Mouse (Mus musculus): ENCODE data around the gene Igf2bp2.

Gene Igf2bp2

DNA sequence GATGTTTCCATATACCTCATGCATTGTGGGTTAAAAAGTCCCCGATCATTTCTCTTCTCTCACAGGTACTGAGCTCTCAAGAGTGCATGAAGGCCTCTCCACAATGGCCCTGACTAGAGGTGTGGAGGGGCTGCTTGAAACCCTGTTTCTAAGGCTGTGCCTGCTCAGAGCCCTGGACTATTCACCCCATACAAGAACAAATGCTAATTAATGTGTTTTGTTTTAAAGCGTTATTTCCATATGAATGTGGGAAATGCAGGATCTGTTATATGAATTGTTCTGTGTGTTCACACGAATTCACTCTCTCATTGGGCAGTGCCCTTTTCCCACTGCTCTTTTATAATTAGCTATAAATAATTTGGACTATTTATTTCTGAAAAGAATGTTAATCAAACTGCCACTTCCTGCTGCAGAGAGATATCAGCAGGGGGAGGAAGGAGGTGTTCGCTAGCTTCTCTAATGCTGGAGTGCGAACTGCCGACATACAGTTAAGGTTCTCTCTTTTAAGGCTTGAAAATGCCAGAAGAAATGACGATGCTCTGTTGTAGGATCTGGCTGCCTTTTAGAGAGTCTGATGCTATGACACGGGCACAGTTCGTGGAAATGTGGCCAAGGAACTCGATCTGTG, 116.2 kb downstream of the Igf2bp2 start:
- DNase-seq (ENCODE audit: low read depth in 2 of 2, low spot score in 2 of 2) = no peak

- no peak for DNase-seq (ENCODE audit: low read depth in 2 of 2, low spot score in 2 of 2)
These were observed 117.2 kb downstream of the Igf2bp2 start for GRCm38 (mm10) chr16:22045930-22046329.

DNA sequence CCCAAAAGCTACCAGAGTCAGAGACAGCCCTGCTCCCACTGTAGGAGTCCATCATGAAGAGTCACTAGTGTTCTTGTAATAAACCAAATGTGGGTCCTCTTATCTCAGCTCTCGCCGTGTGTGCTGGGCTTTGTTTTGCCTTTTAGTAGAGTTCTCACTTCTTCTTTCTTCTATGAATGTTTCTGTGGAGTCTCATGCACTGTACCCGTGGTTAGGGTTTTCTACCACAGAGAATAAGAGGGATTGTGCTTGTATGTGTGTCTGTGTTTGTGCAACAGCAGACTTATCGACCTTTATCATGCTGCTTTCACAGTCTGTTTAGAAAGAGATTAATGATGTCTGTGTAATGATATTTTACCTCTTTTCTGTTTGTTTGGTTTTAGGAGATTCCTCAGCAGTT, 119.3 kb downstream of the Igf2bp2 start:
- DNase-seq (ENCODE audit: low read depth in 2 of 2, low spot score in 2 of 2) = no peak

GRCm38 (mm10) chr16:22039978-22040377, 123.1 kb downstream of the Igf2bp2 start:
- no peak for DNase-seq (ENCODE audit: low read depth in 2 of 2, low spot score in 2 of 2)

DNA sequence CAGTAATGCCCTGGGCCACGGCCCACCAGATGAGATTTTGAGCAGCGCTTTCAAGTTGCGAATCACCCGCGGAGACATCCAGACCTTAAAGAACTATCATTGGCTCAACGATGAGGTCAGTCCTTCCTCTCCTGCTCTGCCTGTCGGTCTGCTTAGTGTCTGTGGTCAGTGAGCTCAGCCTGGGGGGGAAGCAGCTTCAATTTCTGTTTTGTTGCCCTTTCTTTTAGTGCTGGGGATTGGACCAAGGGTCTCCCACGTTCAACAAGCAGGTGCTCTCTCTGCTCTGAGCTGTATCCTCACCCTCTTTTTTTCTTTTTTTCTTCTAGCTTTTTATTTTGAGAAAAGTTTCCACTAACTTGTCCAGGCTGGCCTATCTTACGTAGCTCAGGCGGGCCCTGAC, 124.5 kb downstream of the Igf2bp2 start:
- DNase-seq (ENCODE audit: low read depth in 2 of 2, low spot score in 2 of 2) = no peak

GRCm38 (mm10) chr16:22027474-22027873, 135.6 kb downstream of the Igf2bp2 start:
- DNase-seq (ENCODE audit: low read depth in 2 of 2, low spot score in 2 of 2) = no peak

DNA sequence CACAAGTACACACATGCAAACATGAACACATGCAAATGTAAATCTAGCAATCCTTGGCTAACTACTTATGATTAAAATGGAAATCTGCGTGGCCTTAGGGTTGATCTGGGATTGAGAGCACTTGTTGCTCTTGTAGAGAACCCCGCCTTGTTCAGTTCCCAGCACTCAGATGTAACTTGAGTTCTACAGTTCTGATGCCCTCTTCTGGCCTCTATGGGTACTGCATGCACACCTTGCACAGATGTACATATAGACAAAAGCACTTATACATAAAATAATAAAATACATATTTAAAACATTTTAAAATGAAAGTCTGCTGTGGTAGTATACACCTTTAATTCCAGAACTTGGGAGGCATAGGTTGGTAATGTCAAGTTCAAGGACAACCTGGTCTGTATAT, 141.0 kb downstream of the Igf2bp2 start:
- DNase-seq (ENCODE audit: low read depth in 2 of 2, low spot score in 2 of 2) = peak; percentile 14 to 39

GRCm38 (mm10) chr16:22015569-22015968, 147.5 kb downstream of the Igf2bp2 start:
- DNase-seq (ENCODE audit: low read depth in 2 of 2, low spot score in 2 of 2) = no peak

DNA sequence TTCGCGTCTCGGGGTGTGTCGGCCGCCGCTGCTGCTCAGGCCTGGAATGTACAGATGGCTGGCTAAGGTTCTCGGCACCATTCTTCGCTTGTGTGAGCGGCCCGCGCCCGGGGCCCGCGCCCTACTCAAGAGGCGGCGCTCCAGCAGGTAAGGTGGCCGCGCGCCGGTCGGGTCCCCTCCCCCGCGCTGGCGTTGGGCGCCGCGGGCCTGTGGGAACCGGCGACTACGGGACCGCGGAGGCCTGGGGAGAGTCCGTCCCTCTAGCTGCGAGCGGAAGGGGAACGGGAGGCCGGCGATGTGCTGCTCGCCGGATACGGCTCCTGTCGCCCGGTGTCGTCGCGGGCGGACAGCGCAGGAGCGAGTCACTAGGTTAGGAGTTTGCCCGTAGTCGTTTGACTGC, 153.5 kb downstream of the Igf2bp2 start:
- DNase-seq (ENCODE audit: low read depth in 2 of 2, low spot score in 2 of 2) = peak in 1 of 2 experiments; percentile 45

DNA sequence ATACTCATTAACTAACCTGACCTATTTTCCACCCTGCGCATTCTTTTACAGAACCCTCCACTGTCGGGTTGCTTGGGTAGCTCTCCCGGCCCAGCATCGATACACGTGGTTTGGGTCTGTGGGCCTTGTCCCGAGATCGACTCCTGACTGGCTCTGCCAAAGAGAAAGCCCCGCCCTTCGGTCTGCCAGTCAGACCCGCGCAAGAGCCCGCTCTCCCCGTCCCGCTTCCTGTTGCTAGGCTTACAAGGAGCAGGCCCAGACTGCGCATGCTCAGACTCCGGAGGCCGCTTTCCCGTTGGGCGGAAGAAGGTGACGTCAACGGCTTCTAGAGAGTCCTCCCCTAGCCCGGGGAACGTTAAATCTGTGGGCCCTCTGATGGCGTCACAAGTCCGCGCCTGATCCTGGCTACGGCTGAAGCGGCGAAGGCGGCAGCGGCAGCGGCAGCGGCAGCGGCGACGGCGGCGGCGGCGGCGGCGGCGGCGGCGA, 154.0 kb downstream of the Igf2bp2 start, which contains the start of gene Senp2:
Senp2 (plus strand) TSS at position 386 of the 486 bp plus-strand sequence.
- DNase-seq (ENCODE audit: low read depth in 2 of 2, low spot score in 2 of 2) = peak; percentile 99 to 100

All from CD8-positive naive resting alpha-beta T cell, adult 2 months (primary cell).